Mouse (Mus musculus): ENCODE results near the gene Itsn1. TPM values are rescaled to one million over a fixed set of nuclear protein-coding genes. Genes with fewer than 3 reads are reported as not detected.

Itsn1 gene
- polyA plus RNA-seq, 1 experiment, result 30.5 TPM

DNA sequence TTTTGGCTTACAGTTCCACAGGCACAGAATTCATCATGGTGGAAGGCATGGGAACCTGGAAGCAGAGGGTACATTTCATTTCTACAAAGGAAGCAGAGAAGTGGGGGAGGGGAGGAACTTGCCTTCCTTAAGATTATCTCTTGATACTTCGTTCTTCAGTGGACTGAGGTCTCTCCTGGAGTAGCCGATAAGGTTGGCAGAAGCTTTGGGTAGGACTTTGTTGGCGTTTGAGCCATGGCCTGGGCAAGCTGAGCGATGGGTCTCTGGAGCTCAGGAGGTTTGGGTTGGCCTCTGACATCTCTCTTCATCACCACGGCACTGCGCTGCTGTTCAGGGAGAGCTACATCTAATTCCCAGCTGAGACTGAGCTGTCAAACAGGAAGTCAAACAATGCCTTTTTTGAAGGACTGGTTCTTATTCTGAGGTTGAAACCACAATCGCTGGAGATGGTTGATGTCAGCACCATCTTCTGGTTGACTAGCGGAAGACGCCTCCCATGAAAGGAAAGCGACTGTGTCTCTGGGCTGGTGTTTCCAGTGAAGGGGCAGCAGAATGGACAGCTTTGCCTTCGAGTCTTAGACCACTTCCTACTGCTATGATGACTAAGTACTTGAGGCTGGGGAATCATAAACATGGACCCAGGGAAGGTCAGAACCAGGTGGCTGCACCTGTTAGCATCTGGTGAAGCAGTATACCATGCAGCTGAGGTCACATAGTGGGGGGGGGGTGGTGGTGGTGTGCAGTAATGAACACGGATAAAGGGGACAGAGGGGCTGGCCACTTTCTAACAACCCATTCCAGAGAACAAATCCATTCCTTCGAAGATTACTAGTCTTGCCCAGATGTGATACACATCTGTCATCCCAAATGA, 235.5 kb downstream of the Itsn1 start:
- TF ChIP-seq CTCF (IDR thresholded peaks at IDR 0.05; ENCODE audit: control insufficient read depth, insufficient read depth, insufficient replicate concordance, low read depth, low read length) (no peak), POLR2A (IDR thresholded peaks at IDR 0.05; ENCODE audit: control insufficient read depth, low read depth, low read length) (no peak)

GRCm38 (mm10) chr16:91968725-91969124, 239.6 kb downstream of the Itsn1 start:
- no peak overlapping the region for H3K4me3 ChIP-seq (ENCODE audit: control insufficient read depth, low read depth, low read length)
- no peaks in the 10 kb centered on the region for H3K27me3 ChIP-seq (ENCODE audit: control insufficient read depth, insufficient read depth, low read length)
- TF ChIP-seq CTCF (IDR thresholded peaks at IDR 0.05; ENCODE audit: control insufficient read depth, insufficient read depth, insufficient replicate concordance, low read depth, low read length), result no peak
- no peak for TF ChIP-seq POLR2A (IDR thresholded peaks at IDR 0.05; ENCODE audit: control insufficient read depth, low read depth, low read length)
- no peak overlapping the region for H3K27ac ChIP-seq (ENCODE audit: control insufficient read depth, insufficient read depth, low read depth, low read length)
- no peaks in the 10 kb centered on the region; the same call in 1 of the 2 replicates for H3K4me1 ChIP-seq (ENCODE audit: control insufficient read depth, insufficient read depth, low read length)
- no peaks in the 10 kb centered on the region for H3K36me3 ChIP-seq (ENCODE audit: control insufficient read depth, insufficient read depth, low read length)

More for the DNA sequence above, 235.5 kb downstream of the Itsn1 start:
- Histone ChIP-seq H3K27me3 (ENCODE audit: control insufficient read depth, insufficient read depth, low read length) (no peaks in the 10 kb centered on the region), H3K27ac (ENCODE audit: control insufficient read depth, insufficient read depth, low read depth, low read length) (no peak overlapping the region), H3K4me1 (ENCODE audit: control insufficient read depth, insufficient read depth, low read length) (no peaks in the 10 kb centered on the region; the same call in 1 of the 2 replicates), H3K4me3 (ENCODE audit: control insufficient read depth, low read depth, low read length) (no peak overlapping the region), H3K36me3 (ENCODE audit: control insufficient read depth, insufficient read depth, low read length) (no peaks in the 10 kb centered on the region)

- Histone ChIP-seq H3K27ac (ENCODE audit: control insufficient read depth, insufficient read depth, low read depth, low read length) (no peak overlapping the region), H3K4me1 (ENCODE audit: control insufficient read depth, insufficient read depth, low read length) (no peaks in the 10 kb centered on the region; the same call in 1 of the 2 replicates)
- TF ChIP-seq CTCF (IDR thresholded peaks at IDR 0.05; ENCODE audit: control insufficient read depth, insufficient read depth, insufficient replicate concordance, low read depth, low read length) (no peak), POLR2A (IDR thresholded peaks at IDR 0.05; ENCODE audit: control insufficient read depth, low read depth, low read length) (no peak)
These were observed 240.5 kb downstream of the Itsn1 start for GRCm38 (mm10) chr16:91969516-91970031.

More at GRCm38 (mm10) chr16:91969516-91970031, 240.5 kb downstream of the Itsn1 start:
- no peaks in the 10 kb centered on the region for H3K36me3 ChIP-seq (ENCODE audit: control insufficient read depth, insufficient read depth, low read length)
- no peak overlapping the region for H3K4me3 ChIP-seq (ENCODE audit: control insufficient read depth, low read depth, low read length)
- no peaks in the 10 kb centered on the region for H3K27me3 ChIP-seq (ENCODE audit: control insufficient read depth, insufficient read depth, low read length)

Other genes with a start within 250 kb of the Itsn1 start
- gene Ifnar1, start 244.0 kb upstream of the Itsn1 start, polyA plus RNA-seq (2012; rRNA removed), result 6.7 and 7.9 TPM in 2 replicates
- 11.4 and 12.4 TPM in 2 replicates for gene Ifngr2, start 182.2 kb upstream of the Itsn1 start, polyA plus RNA-seq (2012; rRNA removed)
- gene Tmem50b, start 131.5 kb upstream of the Itsn1 start, polyA plus RNA-seq (2012; rRNA removed), result 50.6 and 54.1 TPM in 2 replicates
- 9.0 and 12.5 TPM in 2 replicates for gene Dnajc28, start 110.3 kb upstream of the Itsn1 start, polyA plus RNA-seq (2012; rRNA removed)
- gene Gart, start 82.3 kb upstream of the Itsn1 start, polyA plus RNA-seq (2012; rRNA removed), result 22.5 and 24.1 TPM in 2 replicates
- gene Son, start 81.8 kb upstream of the Itsn1 start, polyA plus RNA-seq (2012; rRNA removed), result 94.4 and 114 TPM in 2 replicates
- 45.4 and 45.8 TPM in 2 replicates for gene Donson, start 40.5 kb upstream of the Itsn1 start, polyA plus RNA-seq (2012; rRNA removed)
- gene Cryzl1, start 306 bp upstream of the Itsn1 start, polyA plus RNA-seq (2012; rRNA removed), result 21.9 and 27.0 TPM in 2 replicates